23 mouse cellular contexts compared by ENCODE assay signal in genomic region chr2:175176312-175176711, GRCm38 (mm10). TPM values are rescaled to one million over a fixed set of nuclear protein-coding genes. Genes with fewer than 3 reads are reported as not detected.
DNase-seq lines count a peak whose midpoint lies in the region; TF ChIP-seq lines count a peak whose summit lies in the region.
"Had no signal": no experiment of that assay in that cellular context is flagged by ENCODE, and none has a peak within 500 bp of the region (broad histone marks: within the 10 kb centered on the region; RNA-seq: fewer than 3 reads in every experiment).

No protein-coding gene starts in this region.

- no peak overlapping the region for H3ac ChIP-seq in myocyte (ENCODE audit: control insufficient read depth, insufficient read length)

- TF ChIP-seq CTCF in E14TG2a.4 (conservative IDR thresholded peaks at IDR 0.05; ENCODE audit: low read length) = no peak

- no peaks in the 10 kb centered on the region for H3K9me3 ChIP-seq in E14TG2a.4 (ENCODE audit: low read length)
- H3K9me3 ChIP-seq: embryonic facial prominence, embryonic 13.5 days; embryonic facial prominence, embryonic 15.5 days; forebrain, embryonic 10.5 days; forebrain, embryonic 12.5 days; G1E had no signal

- H3K36me3 ChIP-seq in E14TG2a.4 (ENCODE audit: insufficient read depth, low read length) (peaks cover 24% of the 10 kb centered on the region), myocyte (ENCODE audit: control insufficient read depth, insufficient read depth) (no peaks in the 10 kb centered on the region)
- H3K36me3 ChIP-seq: embryonic facial prominence, embryonic 13.5 days; embryonic facial prominence, embryonic 15.5 days; forebrain, embryonic 10.5 days; forebrain, embryonic 12.5 days had no signal

- H3K4me1 ChIP-seq in E14TG2a.4 (replicated peaks; ENCODE audit: low read depth, low read length) = peaks cover 24% of the 10 kb centered on the region
- H3K4me1 ChIP-seq: embryonic facial prominence, embryonic 13.5 days; embryonic facial prominence, embryonic 15.5 days; forebrain, embryonic 10.5 days; forebrain, embryonic 12.5 days had no signal

- H3K4me3 ChIP-seq in E14TG2a.4 (replicated peaks; ENCODE audit: low read length) (peak overlapping the region; percentile 70), myocyte (peak overlapping the region; percentile 16)
- H3K4me3 ChIP-seq: embryonic facial prominence, embryonic 13.5 days; embryonic facial prominence, embryonic 15.5 days; erythroblast, embryonic 14.5 days; forebrain, embryonic 10.5 days; forebrain, embryonic 12.5 days had no signal

- DNase-seq in heart, adult 11 months = peak; percentile 90
- no peak for DNase-seq in heart, postnatal 14 days
- DNase-seq in adipocyte (ENCODE audit: low spot score) = peak; percentile 8
- no peak for DNase-seq in frontal cortex, postnatal 36 days (ENCODE audit: low spot score in 2 of 2)
- no peak for DNase-seq in ovary, postnatal 14 days (ENCODE audit: low spot score)
- no peak for DNase-seq in cerebellum, postnatal 14 days
- DNase-seq: adrenal gland, adult 8-10 months; adrenal gland, postnatal 14 days; cerebellum, adult 11-12 months; cerebellum, adult 2 months; cerebellum, adult 9-10 months; cerebellum, postnatal 10 days; cerebellum, postnatal 36 days; embryo, embryonic 11 days had no signal

- no peaks in the 10 kb centered on the region for H3K27me3 ChIP-seq in E14TG2a.4 (ENCODE audit: insufficient read depth, low read length)
- no peaks in the 10 kb centered on the region for H3K27me3 ChIP-seq in myocyte (ENCODE audit: control insufficient read depth, insufficient read depth, insufficient read length)
- H3K27me3 ChIP-seq: embryonic facial prominence, embryonic 13.5 days; embryonic facial prominence, embryonic 15.5 days; forebrain, embryonic 12.5 days; Patski had no signal

- no peak for TF ChIP-seq POLR2A in myocyte (IDR thresholded peaks at IDR 0.05; ENCODE audit: insufficient read length, low read depth)

- H3K79me2 ChIP-seq in myocyte (ENCODE audit: control insufficient read depth, insufficient read depth) = no peaks in the 10 kb centered on the region

- H3K4me2 ChIP-seq in myocyte (ENCODE audit: low read depth) = peak overlapping the region; percentile 62
- H3K4me2 ChIP-seq: embryonic facial prominence, embryonic 13.5 days; embryonic facial prominence, embryonic 15.5 days; forebrain, embryonic 12.5 days had no signal

- intact Hi-C loops in heart, postnatal 14 days (cut with DNase I) = no loop called here

TF ChIP-seq in myocyte, 11 proteins besides CTCF, POLR2A, EP300 and RAD21:
- TF ChIP-seq E2F4 (IDR thresholded peaks at IDR 0.05; ENCODE audit: insufficient read depth) (no peak), CEBPB (IDR thresholded peaks at IDR 0.05; ENCODE audit: insufficient read depth, poor library complexity, severe bottlenecking) (no peak), MAX (IDR thresholded peaks at IDR 0.05; ENCODE audit: low read depth) (no peak), REST (IDR thresholded peaks at IDR 0.05; ENCODE audit: insufficient read depth, insufficient read length) (no peak), SRF (IDR thresholded peaks at IDR 0.05; ENCODE audit: control insufficient read depth, insufficient read length, low read depth) (no peak), USF1 (IDR thresholded peaks at IDR 0.05; ENCODE audit: low read depth) (no peak), TCF12 (IDR thresholded peaks at IDR 0.05; ENCODE audit: insufficient read depth, poor library complexity, severe bottlenecking) (no peak), TCF3 (IDR thresholded peaks at IDR 0.05; ENCODE audit: insufficient read length, low read depth) (no peak), POLR2AphosphoS2 (IDR thresholded peaks at IDR 0.05; ENCODE audit: insufficient read length, low read depth) (no peak), MYOG (IDR thresholded peaks at IDR 0.05; ENCODE audit: control insufficient read depth in 1 of 3, insufficient read depth in 1 of 3, insufficient read length in 2 of 3, low read depth in 2 of 3) (no peak), MYOD1 (IDR thresholded peaks at IDR 0.05; ENCODE audit: control insufficient read depth in 1 of 3, insufficient read length in 2 of 3, low read depth in 2 of 3) (no peak)

RNA-seq across cellular contexts. Expression of gene Gm14443, which starts 0.6 kb away (rescaled TPM):
- total RNA-seq in heart, postnatal 14 days (2021) = under 1 TPM; 0.41 to 0.81 TPM
- polyA plus RNA-seq in myocyte (2012; fragmentation: generic; extraction: Trizol) = 0.12 TPM
- polyA plus RNA-seq: erythroblast, embryonic 14.5 days had no signal

RNA-seq across cellular contexts. Expression of gene Gm14391, which starts 30.4 kb away (rescaled TPM):
- total RNA-seq in heart, postnatal 14 days (2021) = 10 to 100 TPM; 53.7 to 53.9 TPM
- 5.9 TPM for polyA plus RNA-seq in myocyte (2012; fragmentation: generic; extraction: Trizol)

RNA-seq across cellular contexts. Expression of gene Gm14399, which starts 34.5 kb away (rescaled TPM):
- total RNA-seq in heart, postnatal 14 days (2021) = 10 to 100 TPM in 1 of 2 experiments, 1 to 10 TPM in 1; 9.4 to 10.6 TPM
- 2.7 TPM for polyA plus RNA-seq in myocyte (2012; fragmentation: generic; extraction: Trizol)
- polyA plus RNA-seq: erythroblast, embryonic 14.5 days had no signal

Comparison
In these comparisons a context has a peak if more than half of its experiments do, and no peak if none do; other contexts are left out.
1. DNase-seq: peak in heart, adult 11 months (single experiment) and adipocyte (single experiment); none in heart, postnatal 14 days (0 of 2), frontal cortex, postnatal 36 days (0 of 2), ovary, postnatal 14 days (single experiment) and cerebellum, postnatal 14 days (0 of 2).